Mouse (Mus musculus): Measurements from ENCODE around the gene Mpzl2.
"Not testable (repeated sequence)": the region's sequence is repeated elsewhere in the genome, so short reads cannot be mapped to it uniquely, and the experiment has no call there.

Mpzl2 gene

GRCm38 (mm10) chr9:45034526-45034925 lies 5.1 kb upstream of the Mpzl2 start:
- no peak for DNase-seq (ENCODE audit: low spot score)

- not testable (repeated sequence) for DNase-seq (ENCODE audit: low spot score)
Observed at GRCm38 (mm10) chr9:45037803-45038202, 1.8 kb upstream of the Mpzl2 start.

- no peak for DNase-seq (ENCODE audit: low spot score)
Observed at GRCm38 (mm10) chr9:45040066-45040845, 657 bp downstream of the Mpzl2 start.

GRCm38 (mm10) chr9:45041131-45041838 lies 1.7 kb downstream of the Mpzl2 start:
- no peak for DNase-seq (ENCODE audit: low spot score)

GRCm38 (mm10) chr9:45042056-45042720 lies 2.6 kb downstream of the Mpzl2 start:
- peak; percentile 71 for DNase-seq (ENCODE audit: low spot score)

GRCm38 (mm10) chr9:45042947-45043346 lies 3.3 kb downstream of the Mpzl2 start:
- DNase-seq (ENCODE audit: low spot score) = no peak

- no peak for DNase-seq (ENCODE audit: low spot score)
Observed at GRCm38 (mm10) chr9:45046973-45047372, 7.4 kb downstream of the Mpzl2 start.

GRCm38 (mm10) chr9:45048511-45048910 lies 8.9 kb downstream of the Mpzl2 start:
- DNase-seq (ENCODE audit: low spot score) = no peak

GRCm38 (mm10) chr9:45049731-45050130 lies 10.1 kb downstream of the Mpzl2 start:
- no peak for DNase-seq (ENCODE audit: low spot score)

- DNase-seq (ENCODE audit: low spot score) = no peak
Observed at GRCm38 (mm10) chr9:45050301-45050700, 10.7 kb downstream of the Mpzl2 start.

GRCm38 (mm10) chr9:45055082-45055713 lies 15.6 kb downstream of the Mpzl2 start, which contains the start of gene Mpzl3:
Gene Mpzl3 (plus strand): TSS chr9:45055186.
- peak; percentile 79 for DNase-seq (ENCODE audit: low spot score)

GRCm38 (mm10) chr9:45058304-45058940 lies 18.8 kb downstream of the Mpzl2 start:
- no peak for DNase-seq (ENCODE audit: low spot score)

- DNase-seq (ENCODE audit: low spot score) = no peak
Observed at GRCm38 (mm10) chr9:45060151-45060550, 20.6 kb downstream of the Mpzl2 start.

GRCm38 (mm10) chr9:45062677-45063076 lies 23.1 kb downstream of the Mpzl2 start:
- no peak for DNase-seq (ENCODE audit: low spot score)

GRCm38 (mm10) chr9:45064421-45064820 lies 24.8 kb downstream of the Mpzl2 start:
- no peak for DNase-seq (ENCODE audit: low spot score)

GRCm38 (mm10) chr9:45066735-45067134 lies 27.1 kb downstream of the Mpzl2 start:
- no peak for DNase-seq (ENCODE audit: low spot score)

GRCm38 (mm10) chr9:45071800-45072199 lies 32.2 kb downstream of the Mpzl2 start:
- no peak for DNase-seq (ENCODE audit: low spot score)

GRCm38 (mm10) chr9:45077859-45078258 lies 38.3 kb downstream of the Mpzl2 start:
- DNase-seq (ENCODE audit: low spot score) = no peak

- no peak for DNase-seq (ENCODE audit: low spot score)
Observed at GRCm38 (mm10) chr9:45079011-45079410, 39.4 kb downstream of the Mpzl2 start, which contains the start of gene Jaml. Gene Jaml (plus strand): TSS chr9:45079183.

GRCm38 (mm10) chr9:45083132-45083531 lies 43.5 kb downstream of the Mpzl2 start:
- DNase-seq (ENCODE audit: low spot score) = no peak

GRCm38 (mm10) chr9:45084556-45084955 lies 45.0 kb downstream of the Mpzl2 start:
- no peak for DNase-seq (ENCODE audit: low spot score)

All from lung, postnatal 25 days (tissue).